Mouse (Mus musculus): ENCODE results near the gene Setdb2.
A peak's percentile ranks its signal among the peaks of the same experiment; 100 is the strongest.
"Not testable (repeated sequence)": the region's sequence is repeated elsewhere in the genome, so short reads cannot be mapped to it uniquely, and the experiment has no call there.

Setdb2 gene

GRCm38 (mm10) chr14:59440558-59441471 lies at the start of gene Setdb2, which contains the start of gene Cab39l:
Setdb2 (minus strand) TSS chr14:59440884.
Cab39l (plus strand) TSS chr14:59440972.
- DNase-seq, result peak; percentile 95 to 98

DNA sequence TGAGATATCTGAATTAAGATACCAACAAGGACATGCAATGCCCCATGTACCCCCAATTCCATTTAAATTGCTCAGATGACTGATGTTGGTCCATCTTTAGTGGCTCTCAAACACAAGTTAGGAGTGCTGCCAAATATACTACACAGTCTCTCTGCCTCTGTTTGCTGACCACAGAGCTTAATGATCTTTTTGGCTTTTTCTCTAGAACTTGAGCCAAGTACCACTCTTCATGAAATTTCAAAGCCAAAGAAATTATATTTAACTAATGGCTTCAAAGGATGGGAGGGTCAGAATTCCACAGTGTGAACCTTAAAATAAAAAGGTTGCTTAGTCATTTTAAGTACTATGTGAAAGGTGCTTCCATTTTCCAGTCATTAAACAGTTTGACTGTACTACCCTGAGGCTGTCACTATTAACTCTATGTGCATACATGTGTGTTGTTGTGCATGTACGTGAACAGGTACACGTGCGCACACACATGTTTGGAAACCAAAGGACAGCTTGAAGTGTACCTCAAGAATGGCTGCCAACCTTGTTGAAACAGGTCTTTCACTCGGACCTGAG lies 44.6 kb upstream of the Setdb2 start:
- DNase-seq, result no peak

- peak; percentile 15 to 41 for DNase-seq
Observed at GRCm38 (mm10) chr14:59478699-59479098, 38.0 kb upstream of the Setdb2 start.

GRCm38 (mm10) chr14:59470781-59471180 lies 30.1 kb upstream of the Setdb2 start:
- no peak for DNase-seq

- DNase-seq, result peak in 1 of 2 experiments; percentile 24
Observed at GRCm38 (mm10) chr14:59467798-59468197, 27.1 kb upstream of the Setdb2 start.

DNA sequence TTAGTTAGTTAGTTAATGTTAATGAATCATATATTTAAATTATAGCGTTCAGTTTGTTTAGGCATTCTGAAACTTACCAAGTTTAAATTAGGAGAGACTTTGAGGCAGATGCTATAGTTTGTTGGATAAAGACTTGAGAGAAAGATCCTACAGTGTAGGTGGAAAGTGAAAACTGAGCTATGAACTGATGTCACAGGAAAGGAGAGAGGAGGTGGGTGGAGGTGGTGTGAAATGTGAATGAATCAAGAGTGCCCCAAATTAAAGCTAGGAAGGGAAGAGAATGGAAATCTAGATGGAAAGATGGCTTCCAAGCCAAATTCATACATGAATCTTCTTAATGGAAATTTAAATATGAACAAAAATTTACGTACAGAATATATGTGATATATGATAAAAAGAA lies 25.8 kb upstream of the Setdb2 start:
- no peak for DNase-seq

DNA sequence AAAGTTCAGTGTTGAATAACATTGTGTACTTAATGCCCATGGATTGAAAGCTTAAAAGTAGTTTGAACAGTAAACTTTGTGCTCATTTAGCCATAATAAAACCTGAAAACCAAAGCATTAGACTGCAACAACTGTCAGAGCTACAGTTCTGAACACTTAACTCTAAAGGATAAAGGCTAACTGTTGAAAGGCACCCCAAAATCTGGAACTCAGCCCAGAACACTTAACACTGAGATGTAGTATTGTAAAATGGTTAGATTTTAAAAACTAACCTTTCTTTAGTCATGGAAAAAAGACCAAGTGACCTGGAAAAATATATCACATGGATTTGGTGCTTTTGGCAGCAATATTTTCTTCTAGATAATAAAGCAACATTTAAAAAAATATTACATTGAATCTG lies 7.3 kb upstream of the Setdb2 start:
- peak; percentile 52 to 65 for DNase-seq

DNA sequence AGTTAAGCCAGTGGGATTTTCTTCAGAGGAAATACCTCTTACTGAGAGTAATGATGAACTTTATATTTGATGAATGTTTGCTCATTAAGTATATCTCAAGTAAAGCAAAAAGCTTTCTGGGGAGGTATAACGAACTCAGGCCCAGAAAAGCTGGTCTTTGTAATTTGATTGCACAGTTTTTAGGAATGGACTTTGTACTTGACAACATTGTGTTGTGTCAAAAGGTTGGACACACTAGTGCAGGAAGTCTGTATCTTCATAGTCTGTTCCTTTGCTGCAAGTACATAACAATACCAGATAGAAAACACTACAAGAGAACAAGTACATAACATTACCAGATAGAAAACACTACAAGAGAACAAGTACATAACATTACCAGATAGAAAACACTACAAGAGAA lies 4.7 kb upstream of the Setdb2 start:
- no peak for DNase-seq

GRCm38 (mm10) chr14:59441472-59441805 lies 755 bp upstream of the Setdb2 start:
- DNase-seq, result no peak

DNA sequence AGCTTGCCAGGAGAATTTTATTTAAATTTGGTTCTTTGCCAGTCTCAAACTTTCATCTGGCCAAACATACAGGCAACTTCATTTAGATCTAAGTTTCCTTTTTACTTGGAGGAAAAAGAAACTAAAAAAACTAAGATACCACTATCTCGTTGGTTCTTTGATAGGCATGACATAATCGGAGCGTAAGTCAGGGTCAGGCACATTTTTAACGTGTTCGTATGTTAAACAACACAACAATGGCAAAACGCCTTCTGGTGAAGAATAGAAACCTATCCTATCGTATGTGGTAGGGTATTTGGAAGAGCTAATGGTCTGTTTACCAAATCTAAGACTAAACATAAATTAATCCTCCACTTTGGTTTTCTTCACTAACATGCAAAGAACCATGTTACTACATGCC lies 645 bp downstream of the Setdb2 start:
- DNase-seq, result no peak

DNA sequence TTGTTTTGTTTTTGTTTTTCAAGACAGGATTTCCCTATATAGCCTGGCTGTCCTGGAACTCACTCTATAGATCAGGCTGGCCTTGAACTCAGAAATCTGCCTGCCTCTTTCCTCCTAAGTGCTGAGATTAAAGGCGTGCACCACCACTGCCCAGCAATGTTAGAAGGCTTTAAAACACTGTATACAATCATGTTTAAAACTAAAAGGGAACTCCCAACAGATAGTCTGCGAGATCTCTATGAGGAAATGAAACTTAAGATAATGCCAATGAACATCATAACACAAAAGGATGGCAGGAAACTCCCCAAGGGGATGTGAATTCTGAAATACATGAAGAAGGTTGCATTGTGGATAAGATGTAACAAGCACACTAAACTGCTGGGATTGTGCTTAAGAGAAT lies 2.2 kb downstream of the Setdb2 start:
- no peak for DNase-seq

- no peak for DNase-seq
Observed at GRCm38 (mm10) chr14:59437398-59437797, 3.3 kb downstream of the Setdb2 start.

DNA sequence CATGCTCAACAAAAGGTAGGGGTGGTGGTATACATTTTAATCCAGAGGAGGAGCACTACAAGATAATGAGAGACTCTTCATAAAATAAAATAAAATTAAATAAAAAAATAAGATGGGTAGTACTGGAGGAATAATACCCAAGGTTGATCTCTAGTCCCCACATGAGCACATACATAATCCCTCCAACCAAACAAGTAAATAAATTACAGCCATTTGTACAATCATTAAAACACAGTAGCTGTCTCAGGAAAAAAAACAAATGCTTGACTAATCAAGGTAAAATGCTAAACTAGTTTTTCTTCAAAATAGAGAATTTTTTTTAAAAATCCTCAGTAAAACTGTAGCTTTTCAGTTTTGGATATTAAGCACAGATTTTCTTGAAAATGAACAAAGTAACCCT lies 5.5 kb downstream of the Setdb2 start:
- DNase-seq, result no peak

- no peak for DNase-seq
Observed at GRCm38 (mm10) chr14:59433902-59434301, 6.8 kb downstream of the Setdb2 start.

DNA sequence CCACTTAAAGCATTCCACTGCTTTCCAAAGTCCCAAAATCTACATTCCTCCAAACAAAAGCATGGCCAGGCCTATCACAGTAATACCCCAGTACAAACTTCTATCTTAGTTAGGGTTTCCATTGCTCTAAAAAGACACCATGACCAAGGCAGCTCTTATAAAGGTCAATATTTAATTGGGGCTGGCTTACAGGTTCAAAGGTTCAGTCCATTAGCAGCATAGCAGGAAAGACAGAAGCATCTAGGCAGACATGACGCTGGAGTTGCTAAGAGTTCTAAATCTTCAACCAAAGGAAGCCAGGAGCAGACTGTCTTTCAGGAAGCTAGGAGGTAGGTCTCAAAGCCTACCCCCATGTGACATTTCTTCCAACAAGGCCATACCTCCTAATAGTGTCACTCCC lies 10.1 kb downstream of the Setdb2 start:
- no peak for DNase-seq

DNA sequence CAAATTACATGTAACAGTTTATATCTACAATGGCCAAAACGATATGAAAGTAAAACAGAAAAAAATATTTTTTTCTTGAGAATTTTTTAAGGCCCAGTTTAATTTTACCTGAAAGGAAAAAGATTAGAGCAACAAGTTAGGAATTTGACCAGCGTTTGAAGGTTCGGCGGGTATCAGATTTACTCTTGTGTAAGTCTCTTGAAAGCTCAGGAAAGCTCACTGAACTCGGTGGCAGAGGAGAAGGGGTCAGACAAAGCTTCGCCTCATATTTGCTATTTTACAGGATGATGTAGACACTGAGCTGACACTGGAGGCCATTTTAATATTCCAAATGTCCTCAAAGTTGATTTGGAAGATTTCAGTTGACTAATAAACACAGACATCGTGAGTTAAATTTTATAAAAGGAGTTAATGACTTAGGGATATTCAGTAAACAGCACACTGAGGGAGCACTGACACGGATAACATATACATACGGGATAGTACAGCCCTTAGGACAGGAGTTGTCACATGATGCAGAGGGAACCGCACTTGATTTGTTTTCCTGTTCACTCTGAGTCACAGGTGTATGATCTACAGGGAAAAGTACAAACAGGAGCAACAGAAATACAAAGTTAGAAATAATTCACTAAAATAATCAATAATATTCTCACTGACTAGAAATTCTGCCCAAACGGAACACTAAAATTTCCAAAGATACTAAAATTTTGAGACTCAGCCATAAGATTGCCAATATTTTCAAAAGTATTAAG lies 17.6 kb downstream of the Setdb2 start:
- DNase-seq, result no peak

DNA sequence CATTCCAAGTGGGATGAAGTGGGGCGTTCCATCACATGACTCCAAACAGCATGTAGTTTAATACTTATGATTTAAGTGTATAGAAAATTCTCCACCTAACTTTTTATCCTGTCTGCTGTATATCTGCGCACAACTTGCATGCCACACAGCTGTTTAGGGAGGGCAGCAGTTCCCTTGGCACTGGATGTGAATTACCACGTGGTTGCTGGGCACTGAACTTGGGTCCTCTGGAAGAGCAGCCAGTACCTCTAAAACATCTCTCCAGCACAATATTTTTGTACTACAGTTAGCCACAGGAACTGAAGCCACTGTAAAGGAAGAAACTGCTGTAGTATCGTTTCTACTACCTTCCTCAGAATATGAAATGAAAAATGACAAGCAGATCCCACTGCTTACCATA lies 22.5 kb downstream of the Setdb2 start:
- no peak for DNase-seq

DNA sequence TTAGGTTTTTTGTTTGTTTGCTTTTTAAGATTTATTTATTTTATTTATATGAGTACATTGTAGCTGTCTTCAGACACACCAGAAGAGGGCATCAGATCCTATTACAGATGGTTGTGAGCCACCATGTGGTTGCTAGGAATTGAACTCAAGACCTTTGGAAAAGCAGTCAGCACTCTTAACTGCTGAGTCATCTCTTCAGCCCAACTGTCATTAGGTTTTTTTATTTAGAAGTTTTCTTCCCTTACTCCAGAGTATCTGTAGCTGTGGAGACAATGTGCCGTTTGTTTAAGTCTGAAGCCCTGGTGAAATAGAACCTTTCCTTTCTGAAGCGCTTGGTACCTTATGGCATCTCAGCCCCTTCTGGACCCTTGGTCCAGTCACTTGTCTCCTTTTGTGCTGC lies 25.7 kb downstream of the Setdb2 start:
- not testable (repeated sequence) for DNase-seq

GRCm38 (mm10) chr14:59396999-59397398 lies 43.7 kb downstream of the Setdb2 start:
- no peak for DNase-seq

DNA sequence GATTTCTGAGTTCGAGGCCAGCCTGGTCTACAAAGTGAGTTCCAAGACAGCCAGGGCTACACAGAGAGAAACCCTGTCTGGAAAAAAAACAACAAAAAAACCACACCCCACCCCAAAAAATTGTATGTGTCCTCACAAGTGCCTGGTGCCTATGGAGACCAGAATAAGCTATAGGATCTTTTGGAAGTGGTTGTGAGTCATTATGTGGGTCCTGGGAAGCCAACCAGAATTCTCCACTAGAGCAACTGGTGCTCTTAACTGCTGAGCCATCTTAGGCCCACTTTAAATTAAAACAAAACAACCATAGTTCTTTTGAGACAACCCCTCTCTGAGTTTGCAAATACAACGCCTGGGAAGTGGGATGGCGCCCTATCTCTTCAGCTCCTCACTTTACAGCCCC lies 45.4 kb downstream of the Setdb2 start, which contains the start of gene Phf11c:
Gene Phf11c, minus strand, starts transcription at position 101 of the 400 bp plus-strand sequence.
- no peak for DNase-seq

DNA sequence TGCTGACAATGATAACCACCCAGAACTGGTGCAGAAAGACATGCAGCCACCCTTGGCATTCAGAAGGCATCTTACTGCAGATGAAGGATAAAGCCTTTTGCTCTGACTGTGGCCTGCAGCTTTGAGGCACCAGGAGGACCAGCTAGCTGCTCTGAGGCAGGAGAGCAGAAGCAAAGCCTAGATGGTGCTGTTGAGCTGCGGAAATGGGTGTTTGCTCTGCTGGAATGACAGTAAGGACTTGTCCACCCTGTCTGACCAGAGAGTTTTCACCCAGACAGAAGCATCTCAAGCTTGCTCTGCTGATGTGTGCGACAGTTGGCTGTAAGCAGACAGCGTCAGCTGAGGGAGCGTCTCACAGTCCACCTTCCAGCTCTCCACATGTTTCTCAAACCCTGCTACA lies 50.5 kb downstream of the Setdb2 start:
- peak in 1 of 2 experiments; percentile 30 for DNase-seq

GRCm38 (mm10) chr14:59389532-59389931 lies 51.2 kb downstream of the Setdb2 start:
- no peak for DNase-seq

- DNase-seq, result no peak
Observed at GRCm38 (mm10) chr14:59370348-59371068, 70.2 kb downstream of the Setdb2 start.

All from kidney, postnatal 25 days (tissue).